Mouse (Mus musculus) cerebellum, adult 2 months (tissue): ENCODE results near the gene Syt2.

Experiments used
- CTCF ChIP-seq: fragments of 200-500 bp; IDR thresholded peaks from 2 replicates; pipeline ENCODE4 v1.5.1; 2011; ENCODE audit warnings: low read depth, mild to moderate bottlenecking, control low read depth, low read length, moderate library complexity, borderline replicate concordance; ENCODE audit not compliant: insufficient read depth
- POLR2A ChIP-seq: fragments of 200-500 bp; IDR thresholded peaks from 2 replicates; pipeline ENCODE4 v1.6.1; 2011; ENCODE audit warnings: low read length, control low read depth, borderline replicate concordance; ENCODE audit not compliant: insufficient read depth

GRCm38 (mm10) chr1:134753751-134754630 is 107.5 kb downstream of the Syt2 start:
- TF ChIP-seq CTCF, result no peak
- no peak for TF ChIP-seq POLR2A
